Mouse (Mus musculus): ENCODE measurements around the gene Eepd1.

Eepd1 gene

GRCm38 (mm10) chr9:25489221-25489960 lies 8.0 kb downstream of the Eepd1 start:
- no peak for DNase-seq (ENCODE audit: low read depth, low spot score)

- DNase-seq (ENCODE audit: low read depth, low spot score), result no peak
Measured at GRCm38 (mm10) chr9:25490278-25491145, 9.2 kb downstream of the Eepd1 start.

GRCm38 (mm10) chr9:25493918-25494317 lies 12.6 kb downstream of the Eepd1 start:
- no peak for DNase-seq (ENCODE audit: low read depth, low spot score)

GRCm38 (mm10) chr9:25495601-25496000 lies 14.3 kb downstream of the Eepd1 start:
- DNase-seq (ENCODE audit: low read depth, low spot score), result no peak

- DNase-seq (ENCODE audit: low read depth, low spot score), result no peak
Measured at GRCm38 (mm10) chr9:25496196-25496595, 14.8 kb downstream of the Eepd1 start.

- DNase-seq (ENCODE audit: low read depth, low spot score), result no peak
Measured at GRCm38 (mm10) chr9:25496703-25497102, 15.4 kb downstream of the Eepd1 start.

GRCm38 (mm10) chr9:25498770-25499169 lies 17.4 kb downstream of the Eepd1 start:
- no peak for DNase-seq (ENCODE audit: low read depth, low spot score)

GRCm38 (mm10) chr9:25499306-25499705 lies 18.0 kb downstream of the Eepd1 start:
- no peak for DNase-seq (ENCODE audit: low read depth, low spot score)

- no peak for DNase-seq (ENCODE audit: low read depth, low spot score)
Measured at GRCm38 (mm10) chr9:25500031-25500430, 18.7 kb downstream of the Eepd1 start.

- DNase-seq (ENCODE audit: low read depth, low spot score), result no peak
Measured at GRCm38 (mm10) chr9:25508825-25509224, 27.5 kb downstream of the Eepd1 start.

GRCm38 (mm10) chr9:25510572-25510971 lies 29.2 kb downstream of the Eepd1 start:
- no peak for DNase-seq (ENCODE audit: low read depth, low spot score)

GRCm38 (mm10) chr9:25513050-25513449 lies 31.7 kb downstream of the Eepd1 start:
- no peak for DNase-seq (ENCODE audit: low read depth, low spot score)

- DNase-seq (ENCODE audit: low read depth, low spot score), result no peak
Measured at GRCm38 (mm10) chr9:25513556-25513955, 32.2 kb downstream of the Eepd1 start.

GRCm38 (mm10) chr9:25516640-25517039 lies 35.3 kb downstream of the Eepd1 start:
- no peak for DNase-seq (ENCODE audit: low read depth, low spot score)

- no peak for DNase-seq (ENCODE audit: low read depth, low spot score)
Measured at GRCm38 (mm10) chr9:25517982-25518381, 36.6 kb downstream of the Eepd1 start.

GRCm38 (mm10) chr9:25519193-25519592 lies 37.8 kb downstream of the Eepd1 start:
- peak; percentile 6 for DNase-seq (ENCODE audit: low read depth, low spot score)

- no peak for DNase-seq (ENCODE audit: low read depth, low spot score)
Measured at GRCm38 (mm10) chr9:25520826-25521225, 39.5 kb downstream of the Eepd1 start.

GRCm38 (mm10) chr9:25521825-25522224 lies 40.5 kb downstream of the Eepd1 start:
- DNase-seq (ENCODE audit: low read depth, low spot score), result no peak

- no peak for DNase-seq (ENCODE audit: low read depth, low spot score)
Measured at GRCm38 (mm10) chr9:25526516-25526915, 45.2 kb downstream of the Eepd1 start.

GRCm38 (mm10) chr9:25526927-25527337 lies 45.6 kb downstream of the Eepd1 start:
- no peak for DNase-seq (ENCODE audit: low read depth, low spot score)

- DNase-seq (ENCODE audit: low read depth, low spot score), result no peak
Measured at GRCm38 (mm10) chr9:25527359-25528038, 46.2 kb downstream of the Eepd1 start.

GRCm38 (mm10) chr9:25531627-25532026 lies 50.3 kb downstream of the Eepd1 start:
- DNase-seq (ENCODE audit: low read depth, low spot score), result no peak

Data from retina, adult 2 months (tissue).